Mouse (Mus musculus) spleen, postnatal 4 days (tissue): ENCODE data around the gene Nlgn3.

Experiments
- DNase-seq, 2 experiments: peaks; one replicate each; pipeline ENCODE4 v3.0.0; 2022; ENCODE audit warnings: low spot score in 2 of 2

The Nlgn3 gene

GRCm38 (mm10) chrX:101299055-101299454 is at the start of gene Nlgn3:
Nlgn3 (plus strand) TSS chrX:101299168.
- DNase-seq = no peak

- DNase-seq = peak; percentile 84 to 91
These were observed 44.8 kb upstream of the Nlgn3 start, which contains the start of gene Foxo4 for GRCm38 (mm10) chrX:101253952-101254729. Foxo4 (plus strand) TSS chrX:101254528.

- peak in 1 of 2 experiments; percentile 69 for DNase-seq
These were observed 44.2 kb upstream of the Nlgn3 start for GRCm38 (mm10) chrX:101254740-101255139.

GRCm38 (mm10) chrX:101256603-101257002 is 42.4 kb upstream of the Nlgn3 start:
- DNase-seq = peak; percentile 24 to 71

GRCm38 (mm10) chrX:101260441-101261325 is 38.3 kb upstream of the Nlgn3 start:
- no peak for DNase-seq

- DNase-seq = no peak
These were observed 35.1 kb upstream of the Nlgn3 start, which contains the start of gene Gm614 for GRCm38 (mm10) chrX:101263892-101264291. Gm614 (minus strand) TSS chrX:101263992.

GRCm38 (mm10) chrX:101266631-101267030 is 32.3 kb upstream of the Nlgn3 start:
- no peak for DNase-seq

- no peak for DNase-seq
These were observed 30.8 kb upstream of the Nlgn3 start, which contains the start of gene Il2rg for GRCm38 (mm10) chrX:101268025-101268754. Il2rg (minus strand) TSS chrX:101268255.

- DNase-seq = no peak
These were observed 30.2 kb upstream of the Nlgn3 start, which contains the start of gene Gm20489 for GRCm38 (mm10) chrX:101268755-101269124. Gm20489 (minus strand) TSS chrX:101269023.

GRCm38 (mm10) chrX:101273410-101273809 is 25.6 kb upstream of the Nlgn3 start:
- no peak for DNase-seq

GRCm38 (mm10) chrX:101273875-101274738 is 24.9 kb upstream of the Nlgn3 start, which contains the start of gene Med12:
Med12 (plus strand) TSS chrX:101274030.
- DNase-seq = peak; percentile 90 to 92

GRCm38 (mm10) chrX:101282813-101283212 is 16.2 kb upstream of the Nlgn3 start:
- peak in 1 of 2 experiments; percentile 51 for DNase-seq

GRCm38 (mm10) chrX:101285534-101285933 is 13.4 kb upstream of the Nlgn3 start:
- peak; percentile 75 to 88 for DNase-seq

- DNase-seq = peak in 1 of 2 experiments; percentile 58
These were observed 12.9 kb upstream of the Nlgn3 start for GRCm38 (mm10) chrX:101285953-101286670.

- DNase-seq = peak; percentile 42 to 68
These were observed 11.4 kb upstream of the Nlgn3 start for GRCm38 (mm10) chrX:101287543-101287942.

GRCm38 (mm10) chrX:101288432-101288831 is 10.5 kb upstream of the Nlgn3 start:
- DNase-seq = no peak

- peak in 1 of 2 experiments; percentile 55 for DNase-seq
These were observed 9.9 kb upstream of the Nlgn3 start for GRCm38 (mm10) chrX:101289037-101289436.

- DNase-seq = peak; percentile 31 to 59
These were observed 8.9 kb upstream of the Nlgn3 start for GRCm38 (mm10) chrX:101290111-101290510.

GRCm38 (mm10) chrX:101299473-101300426 is 782 bp downstream of the Nlgn3 start:
- no peak for DNase-seq
